Mouse (Mus musculus) lung, adult 2 months (tissue): ENCODE data around the gene 4931409K22Rik. TPM values are rescaled to one million over a fixed set of nuclear protein-coding genes. Genes with fewer than 3 reads are reported as not detected.

Experiments used
- DNase-seq: peaks from one replicate; pipeline ENCODE4 v3.0.0; 2022
- H3K4me1 ChIP-seq: fragments of 200-500 bp; 2 replicates; pipeline ENCODE4 v1.6.1; 2011; ENCODE audit warnings: low read length; ENCODE audit not compliant: control insufficient read depth, insufficient read depth
- H3K4me3 ChIP-seq: fragments of 200-500 bp; replicated peaks from 2 replicates; pipeline ENCODE3; 2011; ENCODE audit warnings: low read depth, mild to moderate bottlenecking, control low read depth, low read length; ENCODE audit errors: extremely low read depth
- CTCF ChIP-seq: fragments of 200-500 bp; IDR thresholded peaks from 2 replicates; pipeline ENCODE4 v1.5.1; 2011; ENCODE audit warnings: mild to moderate bottlenecking, low read length, control low read depth; ENCODE audit not compliant: insufficient read depth
- POLR2A ChIP-seq: fragments of 200-500 bp; IDR thresholded peaks from 2 replicates; pipeline ENCODE4 v1.6.1; 2011; ENCODE audit warnings: low read depth, mild to moderate bottlenecking, control low read depth, low read length, borderline replicate concordance; ENCODE audit errors: extremely low read depth
- WGBS: fragments of 180-500 bp; shearing (Covaris S2); methylation state at CpG from one replicate; pipeline ENCODE4 v1.1.7; 2018; 5-methylcytosine and 5-hydroxymethylcytosine counted together
- polyA plus RNA-seq: library from polyadenylated mRNA; depleted of rRNA; stranded (reverse); fragments of >200 nt; gene quantifications from 2 replicates; pipeline ENCODE4 v1.2.3, GENCODE M21; 2012; rRNA removed

Gene 4931409K22Rik
- polyA plus RNA-seq, 1 experiment, result not detected

GRCm38 (mm10) chr5:24512271-24512670, 44.3 kb downstream of the 4931409K22Rik start:
- WGBS, result 31% methylated on average over 8 of the region's 8 CpGs
- DNase-seq, result no peak
- Histone ChIP-seq H3K4me1 (no peaks in the 10 kb centered on the region), H3K4me3 (no peak overlapping the region)
- TF ChIP-seq POLR2A, result no peak
- no peak for TF ChIP-seq CTCF

- 39% methylated on average over 11 of the region's 11 CpGs for WGBS
- Histone ChIP-seq H3K4me3 (no peak overlapping the region), H3K4me1 (no peaks in the 10 kb centered on the region)
- DNase-seq, result peak; percentile 58
- TF ChIP-seq CTCF (peak; percentile 53), POLR2A (no peak)
Observed at GRCm38 (mm10) chr5:24510635-24511034, 46.0 kb downstream of the 4931409K22Rik start.

DNA sequence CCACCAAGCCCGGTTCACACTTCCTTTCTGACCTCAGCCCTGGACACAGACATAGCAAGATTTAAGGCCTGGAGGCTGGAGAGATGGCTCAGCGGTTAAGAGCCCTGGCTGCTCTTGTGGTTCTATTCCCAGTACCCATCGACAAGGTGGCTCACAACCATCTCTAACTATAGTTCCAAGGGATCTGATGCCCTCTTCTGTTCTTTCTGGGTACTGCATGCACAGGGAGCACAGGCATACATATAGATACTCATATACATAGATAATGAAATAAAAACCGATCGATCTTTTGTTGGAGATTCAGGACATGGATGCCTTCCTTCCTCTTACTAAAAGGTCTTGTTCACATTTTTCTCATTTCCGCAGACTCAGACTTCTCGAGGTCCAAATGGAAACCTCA, 48.2 kb downstream of the 4931409K22Rik start:
- Histone ChIP-seq H3K4me3 (no peak overlapping the region), H3K4me1 (no peaks in the 10 kb centered on the region)
- no peak for TF ChIP-seq POLR2A
- no peak for TF ChIP-seq CTCF
- WGBS, result 92% methylated on average over 7 of the region's 7 CpGs
- DNase-seq, result no peak

GRCm38 (mm10) chr5:24505513-24505912, 51.1 kb downstream of the 4931409K22Rik start:
- no peak for DNase-seq
- WGBS, result 39% methylated on average over 2 of the region's 2 CpGs
- Histone ChIP-seq H3K4me3 (no peak overlapping the region), H3K4me1 (no peaks in the 10 kb centered on the region)
- TF ChIP-seq POLR2A (no peak), CTCF (no peak)

GRCm38 (mm10) chr5:24502786-24503185, 53.8 kb downstream of the 4931409K22Rik start:
- TF ChIP-seq POLR2A, result no peak
- no peak for TF ChIP-seq CTCF
- Histone ChIP-seq H3K4me1 (no peaks in the 10 kb centered on the region), H3K4me3 (no peak overlapping the region)
- DNase-seq, result no peak
- 48% methylated on average over 4 of the region's 4 CpGs for WGBS

DNA sequence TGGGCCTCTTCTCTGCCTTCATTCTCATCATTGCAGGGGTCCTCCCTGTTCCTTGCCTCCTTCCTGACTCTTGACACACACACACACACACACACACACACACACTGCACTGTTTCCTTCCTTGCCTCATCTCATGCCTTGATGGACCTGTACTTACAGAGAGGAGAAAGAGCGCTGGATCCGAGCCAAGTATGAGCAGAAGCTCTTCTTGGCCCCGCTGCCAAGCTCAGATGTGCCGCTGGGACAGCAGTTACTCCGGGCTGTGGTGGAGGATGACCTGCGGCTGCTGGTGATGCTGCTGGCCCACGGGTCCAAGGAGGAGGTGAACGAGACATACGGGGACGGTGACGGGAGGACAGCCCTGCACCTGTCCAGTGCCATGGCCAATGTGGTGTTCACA, 55.8 kb downstream of the 4931409K22Rik start:
- Histone ChIP-seq H3K4me1 (no peaks in the 10 kb centered on the region), H3K4me3 (no peak overlapping the region)
- WGBS, result 67% methylated on average over 11 of the region's 11 CpGs
- DNase-seq, result no peak
- TF ChIP-seq CTCF (no peak), POLR2A (no peak)

GRCm38 (mm10) chr5:24499113-24499512, 57.5 kb downstream of the 4931409K22Rik start:
- DNase-seq, result no peak
- TF ChIP-seq CTCF (no peak), POLR2A (no peak)
- Histone ChIP-seq H3K4me1 (no peaks in the 10 kb centered on the region), H3K4me3 (no peak overlapping the region)
- WGBS, result 84% methylated on average over 10 of the region's 10 CpGs

DNA sequence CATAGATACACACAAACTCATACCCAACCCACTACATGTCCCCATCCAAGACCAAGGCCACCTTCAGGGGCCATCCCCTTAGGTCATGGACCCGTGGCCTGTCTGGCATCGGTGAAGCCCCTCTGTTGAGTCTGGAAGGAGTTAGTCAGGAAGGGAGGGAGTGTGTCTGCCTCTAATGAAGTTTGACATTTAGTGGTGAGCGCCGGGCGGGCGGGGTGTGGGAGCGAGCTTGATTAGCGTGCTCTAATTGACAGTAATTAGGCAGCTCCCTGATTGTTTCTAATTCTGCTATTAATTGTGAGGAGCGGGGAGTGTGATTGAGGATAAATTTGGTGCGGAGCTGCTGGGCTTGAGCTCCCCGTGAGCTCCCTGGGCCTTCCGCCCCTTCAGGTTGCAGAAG, 59.1 kb downstream of the 4931409K22Rik start:
- no peak overlapping the region for H3K4me3 ChIP-seq
- H3K4me1 ChIP-seq, result no peaks in the 10 kb centered on the region
- WGBS, result 92% methylated on average over 12 of the region's 12 CpGs
- no peak for DNase-seq
- TF ChIP-seq CTCF, result no peak
- no peak for TF ChIP-seq POLR2A

DNA sequence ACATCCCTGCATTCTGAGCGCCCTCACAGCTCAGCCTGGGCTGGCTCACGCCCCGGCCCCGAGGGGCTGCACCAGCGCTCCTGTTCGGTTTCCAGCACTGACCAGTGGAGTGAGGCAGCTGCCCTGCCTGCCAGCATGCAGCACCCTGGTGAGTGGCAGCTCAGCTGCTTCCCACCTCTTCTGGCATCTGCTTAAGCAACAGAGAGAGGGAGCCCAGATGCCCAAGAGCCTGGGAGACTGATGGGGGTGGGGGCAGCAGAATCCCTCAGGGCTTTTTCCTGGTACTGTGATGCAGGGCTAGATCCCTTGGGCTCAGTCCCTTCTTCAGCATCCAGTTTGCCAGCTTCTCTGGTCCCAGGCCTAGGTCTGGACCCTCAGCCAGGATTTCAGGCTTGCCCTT, 59.9 kb downstream of the 4931409K22Rik start:
- DNase-seq, result no peak
- Histone ChIP-seq H3K4me1 (peaks cover 4% of the 10 kb centered on the region; the same call in 1 of the 2 replicates), H3K4me3 (no peak overlapping the region)
- 77% methylated on average over 6 of the region's 6 CpGs for WGBS
- TF ChIP-seq CTCF (no peak), POLR2A (no peak)

- 93% methylated on average over 15 of the region's 15 CpGs for WGBS
- DNase-seq, result no peak
- Histone ChIP-seq H3K4me3 (no peak overlapping the region), H3K4me1 (peaks cover 4% of the 10 kb centered on the region; the same call in 1 of the 2 replicates)
- TF ChIP-seq POLR2A, result no peak
- no peak for TF ChIP-seq CTCF
Observed at GRCm38 (mm10) chr5:24495019-24495418, 61.6 kb downstream of the 4931409K22Rik start.

Other genes starting within 250 kb of the 4931409K22Rik start
- gene Kcnh2, start 205.2 kb downstream of the 4931409K22Rik start, polyA plus RNA-seq, result 29.5 and 37.1 TPM in 2 replicates
- 21.0 and 28.2 TPM in 2 replicates for gene Nos3, start 192.0 kb downstream of the 4931409K22Rik start, polyA plus RNA-seq
- 2.0 and 9.7 TPM in 2 replicates for gene Atg9b, start 164.7 kb downstream of the 4931409K22Rik start, polyA plus RNA-seq
- gene Abcb8, start 163.1 kb downstream of the 4931409K22Rik start, polyA plus RNA-seq, result 36.0 and 38.5 TPM in 2 replicates
- 0.15 and 0.50 TPM in 2 replicates for gene Asic3, start 143.4 kb downstream of the 4931409K22Rik start, polyA plus RNA-seq
- 47.0 and 71.4 TPM in 2 replicates for gene Cdk5, start 133.3 kb downstream of the 4931409K22Rik start, polyA plus RNA-seq
- gene Slc4a2, start 133.0 kb downstream of the 4931409K22Rik start, polyA plus RNA-seq, result 84.6 and 86.8 TPM in 2 replicates
- gene Fastk, start 111.5 kb downstream of the 4931409K22Rik start, polyA plus RNA-seq, result 187 and 234 TPM in 2 replicates
- gene Tmub1, start 109.0 kb downstream of the 4931409K22Rik start, polyA plus RNA-seq, result 49.5 and 56.4 TPM in 2 replicates
- 127 TPM in 2 replicates for gene Agap3, start 104.6 kb downstream of the 4931409K22Rik start, polyA plus RNA-seq
- 0.02 TPM in 1 of 2 replicates, not detected in the other for gene Gbx1, start 29.6 kb downstream of the 4931409K22Rik start, polyA plus RNA-seq
- 2.2 and 4.9 TPM in 2 replicates for gene Asb10, start 15.8 kb downstream of the 4931409K22Rik start, polyA plus RNA-seq
- 43.6 and 48.7 TPM in 2 replicates for gene Abcf2, start 20.7 kb upstream of the 4931409K22Rik start, polyA plus RNA-seq
- gene Chpf2, start 29.9 kb upstream of the 4931409K22Rik start, polyA plus RNA-seq, result 39.3 and 47.2 TPM in 2 replicates
- gene Smarcd3, start 67.6 kb upstream of the 4931409K22Rik start, polyA plus RNA-seq, result 21.3 and 22.2 TPM in 2 replicates
- gene Nub1, start 128.7 kb upstream of the 4931409K22Rik start, polyA plus RNA-seq, result 49.0 and 59.9 TPM in 2 replicates
- gene Wdr86, start 173.9 kb upstream of the 4931409K22Rik start, polyA plus RNA-seq, result 2.6 and 3.4 TPM in 2 replicates
- gene Crygn, start 201.2 kb upstream of the 4931409K22Rik start, polyA plus RNA-seq, result 0.27 and 0.28 TPM in 2 replicates